ENCODE assay signal across 8 mouse cellular contexts in the genomic region with DNA sequence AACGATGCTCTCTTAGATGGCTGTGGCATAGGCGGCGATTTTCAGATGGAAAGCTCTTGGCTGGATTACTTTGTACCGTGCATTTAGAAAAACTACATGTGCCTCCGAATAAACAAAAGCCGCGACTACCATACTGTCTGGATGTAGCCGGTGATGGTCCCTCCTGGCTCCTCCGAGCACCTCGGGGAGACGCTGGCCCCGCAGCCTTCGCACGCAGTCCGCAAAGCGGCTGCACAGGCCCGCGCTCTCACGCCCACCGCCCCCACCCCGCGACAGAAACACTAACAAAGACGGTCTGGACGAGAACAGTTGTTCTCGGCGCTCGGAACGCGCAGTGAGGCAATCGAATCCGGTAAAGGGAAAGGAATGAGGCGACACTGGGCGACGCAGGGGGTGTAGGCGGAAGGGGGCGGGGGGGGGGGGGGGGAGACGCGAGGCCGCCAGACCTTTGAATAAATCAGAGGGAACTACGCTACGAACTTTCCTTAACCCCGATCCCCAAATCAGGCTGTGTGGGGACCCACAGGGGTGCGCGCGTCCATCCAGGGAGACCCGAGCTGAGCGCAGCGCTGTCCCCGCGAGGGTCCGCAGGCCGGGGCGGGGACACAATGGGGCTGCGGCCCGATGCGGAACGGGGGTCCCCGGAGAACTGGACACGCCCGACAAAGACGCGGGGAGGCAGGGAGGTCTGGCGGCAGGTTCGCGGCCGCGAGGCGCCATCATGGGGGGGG. TPM values are rescaled to one million over a fixed set of nuclear protein-coding genes. Genes with fewer than 3 reads are reported as not detected.
DNase-seq lines count a peak whose midpoint lies in the region; ATAC-seq and TF ChIP-seq lines count a peak whose summit lies in the region.

No protein-coding gene starts in this region.

- peak overlapping the region; percentile 93 for H3K4me3 ChIP-seq in kidney, embryonic 16.5 days (ENCODE audit: low read length)
- H3K4me3 ChIP-seq in lung, embryonic 14.5 days (ENCODE audit: low read depth, low read length) = peak overlapping the region; percentile 85

- TF ChIP-seq CTCF in lung, embryonic 14.5 days (IDR thresholded peaks at IDR 0.05; ENCODE audit: low read depth) = no peak

- H3K9ac ChIP-seq in kidney, embryonic 16.5 days (replicated peaks; ENCODE audit: low read length) = peak overlapping the region; percentile 97
- H3K9ac ChIP-seq in lung, embryonic 14.5 days = peak overlapping the region; percentile 96

- peak; percentile 44 for DNase-seq in ovary, postnatal 36 days (ENCODE audit: low spot score)
- no peak for DNase-seq in ovary, adult 18-20 months (ENCODE audit: low spot score)
- DNase-seq in cerebellum, postnatal 10 days = peak; percentile 70 to 73
- DNase-seq in heart, adult 18-20 months = peak; percentile 59 to 76
- peak; percentile 74 for DNase-seq in lung, embryonic 14.5 days
- no peak for DNase-seq in natural killer cell, adult 2 months (ENCODE audit: low spot score in 2 of 2)

- no peaks in the 10 kb centered on the region; the same call in 1 of the 2 replicates for H3K36me3 ChIP-seq in kidney, embryonic 16.5 days (ENCODE audit: insufficient read depth, low read length)
- H3K36me3 ChIP-seq in lung, embryonic 14.5 days (ENCODE audit: insufficient read depth) = no peaks in the 10 kb centered on the region

- peak; percentile 60 for ATAC-seq in kidney, embryonic 16.5 days (ENCODE audit: low FRiP score, low TSS enrichment)
- ATAC-seq in lung, embryonic 14.5 days (ENCODE audit: insufficient read depth) = peak; percentile 52
- 0 out of 2 replicates have a peak, but pooled peaks have one; percentile 2 for ATAC-seq in neutrophil, adult 5-6 weeks (ENCODE audit: extremely low read depth, insufficient number of reproducible peaks, low FRiP score, poor library complexity, severe bottlenecking)

- H3K27ac ChIP-seq in kidney, embryonic 16.5 days (ENCODE audit: low read length) = peak overlapping the region; percentile 93
- peak overlapping the region; percentile 97 for H3K27ac ChIP-seq in lung, embryonic 14.5 days (ENCODE audit: low read depth)

- no peaks in the 10 kb centered on the region for H3K9me3 ChIP-seq in kidney, embryonic 16.5 days (ENCODE audit: low read length)
- H3K9me3 ChIP-seq in lung, embryonic 14.5 days (ENCODE audit: low read depth, low read length) = no peaks in the 10 kb centered on the region

- H3K4me2 ChIP-seq in kidney, embryonic 16.5 days (replicated peaks; ENCODE audit: low read depth, low read length) = peak overlapping the region; percentile 72
- H3K4me2 ChIP-seq in lung, embryonic 14.5 days = peak overlapping the region; percentile 80

- no peaks in the 10 kb centered on the region for H3K27me3 ChIP-seq in kidney, embryonic 16.5 days (ENCODE audit: insufficient read depth, low read length)
- H3K27me3 ChIP-seq in lung, embryonic 14.5 days (ENCODE audit: insufficient read depth, low read length) = no peaks in the 10 kb centered on the region

- WGBS in kidney, embryonic 16.5 days = under 1% methylated on average over 51 of the region's 68 CpGs
- WGBS in lung, embryonic 14.5 days = under 1% methylated on average over 53 of the region's 68 CpGs

- H3K4me1 ChIP-seq in kidney, embryonic 16.5 days (ENCODE audit: insufficient read depth, low read length) = peaks cover 26% of the 10 kb centered on the region
- H3K4me1 ChIP-seq in lung, embryonic 14.5 days (ENCODE audit: insufficient read depth) = peaks cover 6% of the 10 kb centered on the region; the same call in 1 of the 2 replicates

RNA-seq across cellular contexts. Expression of gene Smad1, which starts 0.9 kb away (rescaled TPM):
- total RNA-seq in heart, adult 18-20 months (2021) = 10 to 100 TPM; 13.2 to 14.7 TPM
- polyA plus RNA-seq in kidney, embryonic 16.5 days (2015; fragmentation: Nextera tagmentation; extraction: Ambion mirVana) = 38.3 and 42.8 TPM in 2 replicates
- polyA plus RNA-seq in lung, embryonic 14.5 days (2014; fragmentation: Nextera tagmentation; extraction: Ambion mirVana) = 52.1 and 52.2 TPM in 2 replicates
- total RNA-seq in neutrophil, adult 5-6 weeks (2017) = 9.4 and 10.8 TPM in 2 replicates

Comparison
In these comparisons a context has a peak if more than half of its experiments do, and no peak if none do; other contexts are left out.
1. DNase-seq: peak in ovary, postnatal 36 days (single experiment), cerebellum, postnatal 10 days (2 of 2), heart, adult 18-20 months (2 of 2) and lung, embryonic 14.5 days (single experiment); none in ovary, adult 18-20 months (single experiment) and natural killer cell, adult 2 months (0 of 2).
2. ATAC-seq: peak in every context shown above with its lines; median percentile 60 in kidney, embryonic 16.5 days; 52 in lung, embryonic 14.5 days; 2 in neutrophil, adult 5-6 weeks.